Mouse (Mus musculus): Measurements from ENCODE around the gene Pou2f3. TPM values are rescaled to one million over a fixed set of nuclear protein-coding genes. Genes with fewer than 3 reads are reported as not detected.

Pou2f3 gene
- polyA plus RNA-seq, 1 experiment from 2014 or later: not detected

- Histone ChIP-seq H3K4me2 (ENCODE audit: low read depth) (no peak overlapping the region), H3K36me3 (ENCODE audit: control insufficient read depth, insufficient read depth, low read length) (no peaks in the 10 kb centered on the region), H3K4me1 (ENCODE audit: control insufficient read depth, insufficient read depth, low read length) (no peaks in the 10 kb centered on the region), H3K9me3 (ENCODE audit: control insufficient read depth, low read length) (no peaks in the 10 kb centered on the region), H3K27me3 (ENCODE audit: control insufficient read depth, insufficient read depth, low read length) (no peaks in the 10 kb centered on the region), H3K4me3 (ENCODE audit: low read depth, low read length) (no peak overlapping the region), H3K9ac (ENCODE audit: low read length) (no peak overlapping the region), H3K27ac (ENCODE audit: low read depth, low read length) (no peak overlapping the region)
- ATAC-seq (ENCODE audit: insufficient read depth, low FRiP score, low TSS enrichment) (no peak), DNase-seq (ENCODE audit: low spot score) (no peak)
- 84% methylated on average over 6 of the region's 6 CpGs for WGBS
These were observed 43.8 kb downstream of the Pou2f3 start for GRCm38 (mm10) chr9:43166346-43166745.

DNA sequence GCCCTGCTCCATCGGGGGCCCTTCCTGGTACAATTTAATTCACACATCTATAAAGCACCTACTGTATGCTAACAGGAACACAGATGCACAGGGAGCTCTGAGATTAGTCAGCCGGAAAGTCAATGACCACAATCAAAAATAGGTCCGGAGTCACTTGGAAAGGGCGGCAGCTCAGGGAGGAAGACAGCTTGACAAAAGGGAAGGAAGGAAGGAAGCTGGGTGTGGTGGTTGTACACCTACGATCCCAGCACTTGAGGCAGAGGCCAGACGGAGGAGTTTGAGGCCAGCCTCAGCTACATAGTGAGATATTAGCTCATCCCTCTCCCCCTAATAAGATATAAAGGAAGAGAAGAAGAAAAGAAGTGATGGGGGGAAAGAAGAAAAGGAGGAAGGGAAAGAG lies 54.2 kb downstream of the Pou2f3 start:
- Histone ChIP-seq H3K27ac (ENCODE audit: low read depth, low read length) (no peak overlapping the region), H3K9me3 (ENCODE audit: control insufficient read depth, low read length) (no peaks in the 10 kb centered on the region), H3K9ac (ENCODE audit: low read length) (no peak overlapping the region), H3K4me3 (ENCODE audit: low read depth, low read length) (no peak overlapping the region), H3K4me1 (ENCODE audit: control insufficient read depth, insufficient read depth, low read length) (no peaks in the 10 kb centered on the region), H3K27me3 (ENCODE audit: control insufficient read depth, insufficient read depth, low read length) (no peaks in the 10 kb centered on the region), H3K36me3 (ENCODE audit: control insufficient read depth, insufficient read depth, low read length) (no peaks in the 10 kb centered on the region), H3K4me2 (ENCODE audit: low read depth) (no peak overlapping the region)
- no peak for DNase-seq (ENCODE audit: low spot score)
- no peak for ATAC-seq (ENCODE audit: insufficient read depth, low FRiP score, low TSS enrichment)
- WGBS: 85% methylated on average over 6 of the region's 6 CpGs

DNA sequence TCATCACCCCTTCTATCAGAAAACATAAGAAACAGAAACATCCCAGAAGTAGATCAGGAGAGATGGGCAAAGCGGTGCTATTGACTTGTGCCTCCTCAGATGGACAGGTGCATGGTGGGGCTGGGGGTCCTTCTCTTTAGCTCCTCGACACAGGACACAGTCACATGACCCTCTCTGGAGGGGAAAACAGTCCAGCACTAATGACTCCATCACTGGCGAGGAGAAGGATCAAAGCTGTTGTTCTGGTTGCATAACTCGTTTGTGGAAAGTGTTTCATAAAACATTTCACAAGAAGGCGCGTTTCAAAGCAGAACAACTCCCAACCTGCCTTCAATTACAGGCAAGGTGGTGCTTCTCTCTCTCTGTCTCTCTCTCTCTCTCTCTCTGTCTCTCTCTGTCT lies 58.4 kb downstream of the Pou2f3 start:
- Histone ChIP-seq H3K27me3 (ENCODE audit: control insufficient read depth, insufficient read depth, low read length) (no peaks in the 10 kb centered on the region), H3K36me3 (ENCODE audit: control insufficient read depth, insufficient read depth, low read length) (no peaks in the 10 kb centered on the region), H3K4me3 (ENCODE audit: low read depth, low read length) (no peak overlapping the region), H3K9ac (ENCODE audit: low read length) (no peak overlapping the region), H3K4me2 (ENCODE audit: low read depth) (no peak overlapping the region), H3K27ac (ENCODE audit: low read depth, low read length) (no peak overlapping the region), H3K4me1 (ENCODE audit: control insufficient read depth, insufficient read depth, low read length) (no peaks in the 10 kb centered on the region), H3K9me3 (ENCODE audit: control insufficient read depth, low read length) (no peaks in the 10 kb centered on the region)
- WGBS: 83% methylated on average over 6 of the region's 6 CpGs
- ATAC-seq (ENCODE audit: insufficient read depth, low FRiP score, low TSS enrichment) (no peak), DNase-seq (ENCODE audit: low spot score) (no peak)

DNA sequence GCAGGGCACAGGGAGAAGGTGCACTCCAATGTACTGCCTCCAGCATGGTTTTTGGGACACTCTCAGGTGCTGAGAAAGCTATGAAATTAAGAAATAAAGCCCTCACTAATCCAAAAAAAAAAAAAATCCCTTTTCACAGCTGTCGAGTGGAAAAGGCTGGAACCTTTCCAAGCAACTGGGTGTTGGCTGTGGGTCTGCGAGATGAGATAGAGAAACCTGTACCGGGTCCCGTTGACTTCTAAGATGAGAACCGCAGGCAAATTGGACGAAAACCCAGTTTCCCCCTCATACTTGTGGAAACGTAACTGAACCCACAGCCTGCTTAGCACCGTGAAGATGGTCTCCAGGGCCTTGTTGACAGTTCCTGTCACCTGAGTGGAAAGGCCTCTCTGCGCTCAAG lies 59.2 kb downstream of the Pou2f3 start:
- H3K4me3 ChIP-seq (ENCODE audit: low read depth, low read length): no peak overlapping the region
- H3K9ac ChIP-seq (ENCODE audit: low read length): no peak overlapping the region
- no peaks in the 10 kb centered on the region for H3K9me3 ChIP-seq (ENCODE audit: control insufficient read depth, low read length)
- WGBS: 89% methylated on average over 9 of the region's 9 CpGs
- DNase-seq (ENCODE audit: low spot score): no peak
- H3K36me3 ChIP-seq (ENCODE audit: control insufficient read depth, insufficient read depth, low read length): no peaks in the 10 kb centered on the region
- H3K27me3 ChIP-seq (ENCODE audit: control insufficient read depth, insufficient read depth, low read length): no peaks in the 10 kb centered on the region
- no peaks in the 10 kb centered on the region for H3K4me1 ChIP-seq (ENCODE audit: control insufficient read depth, insufficient read depth, low read length)
- ATAC-seq (ENCODE audit: insufficient read depth, low FRiP score, low TSS enrichment): no peak
- no peak overlapping the region for H3K27ac ChIP-seq (ENCODE audit: low read depth, low read length)
- no peak overlapping the region for H3K4me2 ChIP-seq (ENCODE audit: low read depth)

DNA sequence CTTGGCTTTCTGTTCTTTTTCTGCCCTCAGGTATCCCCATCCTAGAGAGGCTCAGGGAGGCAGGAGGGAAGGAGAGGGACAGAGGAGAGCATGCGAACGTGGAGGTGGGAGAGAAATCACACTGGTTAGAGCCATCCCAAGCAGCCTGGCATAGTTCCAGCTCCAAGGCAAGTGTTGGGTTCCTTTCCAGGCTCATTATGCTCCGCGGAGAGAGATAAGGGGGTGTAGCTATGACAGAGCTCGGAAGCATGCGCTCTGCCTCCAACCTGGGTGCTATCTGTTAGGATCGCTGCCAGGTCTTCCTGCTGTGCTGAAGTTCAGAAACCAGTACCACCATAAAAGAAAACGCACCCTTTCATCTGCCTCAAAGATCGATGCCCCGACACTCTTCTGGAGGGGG lies 60.1 kb downstream of the Pou2f3 start:
- Histone ChIP-seq H3K4me3 (ENCODE audit: low read depth, low read length) (no peak overlapping the region), H3K4me2 (ENCODE audit: low read depth) (no peak overlapping the region), H3K9me3 (ENCODE audit: control insufficient read depth, low read length) (no peaks in the 10 kb centered on the region), H3K9ac (ENCODE audit: low read length) (no peak overlapping the region), H3K36me3 (ENCODE audit: control insufficient read depth, insufficient read depth, low read length) (no peaks in the 10 kb centered on the region), H3K4me1 (ENCODE audit: control insufficient read depth, insufficient read depth, low read length) (no peaks in the 10 kb centered on the region), H3K27me3 (ENCODE audit: control insufficient read depth, insufficient read depth, low read length) (no peaks in the 10 kb centered on the region), H3K27ac (ENCODE audit: low read depth, low read length) (no peak overlapping the region)
- ATAC-seq (ENCODE audit: insufficient read depth, low FRiP score, low TSS enrichment) (no peak), DNase-seq (ENCODE audit: low spot score) (no peak)
- 63% methylated on average over 10 of the region's 10 CpGs for WGBS

DNA sequence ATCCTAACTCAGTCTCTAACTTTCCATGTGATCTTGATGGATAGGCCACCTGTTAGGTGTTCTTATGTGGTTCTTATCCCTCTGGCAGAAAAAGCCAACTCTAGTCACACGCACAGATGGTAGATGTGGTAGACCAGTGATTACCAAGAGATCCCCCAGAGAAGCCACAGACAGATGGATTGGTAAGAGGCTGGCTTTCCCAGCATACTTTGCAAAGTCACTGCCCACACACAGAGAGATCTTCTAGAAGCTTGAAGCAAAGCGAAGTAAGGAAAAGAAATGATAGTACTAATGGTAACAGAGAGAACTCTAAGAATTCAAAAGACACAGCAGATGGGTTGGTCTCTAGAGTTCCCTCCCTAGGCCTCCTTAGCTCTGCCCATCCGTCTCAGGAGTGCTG lies 60.7 kb downstream of the Pou2f3 start:
- WGBS: 82% methylated on average over 3 of the region's 3 CpGs
- H3K9ac ChIP-seq (ENCODE audit: low read length): no peak overlapping the region
- DNase-seq (ENCODE audit: low spot score): no peak
- H3K36me3 ChIP-seq (ENCODE audit: control insufficient read depth, insufficient read depth, low read length): no peaks in the 10 kb centered on the region
- no peak overlapping the region for H3K4me3 ChIP-seq (ENCODE audit: low read depth, low read length)
- H3K27me3 ChIP-seq (ENCODE audit: control insufficient read depth, insufficient read depth, low read length): no peaks in the 10 kb centered on the region
- H3K9me3 ChIP-seq (ENCODE audit: control insufficient read depth, low read length): no peaks in the 10 kb centered on the region
- no peak for ATAC-seq (ENCODE audit: insufficient read depth, low FRiP score, low TSS enrichment)
- H3K27ac ChIP-seq (ENCODE audit: low read depth, low read length): no peak overlapping the region
- H3K4me2 ChIP-seq (ENCODE audit: low read depth): no peak overlapping the region
- no peaks in the 10 kb centered on the region for H3K4me1 ChIP-seq (ENCODE audit: control insufficient read depth, insufficient read depth, low read length)

DNA sequence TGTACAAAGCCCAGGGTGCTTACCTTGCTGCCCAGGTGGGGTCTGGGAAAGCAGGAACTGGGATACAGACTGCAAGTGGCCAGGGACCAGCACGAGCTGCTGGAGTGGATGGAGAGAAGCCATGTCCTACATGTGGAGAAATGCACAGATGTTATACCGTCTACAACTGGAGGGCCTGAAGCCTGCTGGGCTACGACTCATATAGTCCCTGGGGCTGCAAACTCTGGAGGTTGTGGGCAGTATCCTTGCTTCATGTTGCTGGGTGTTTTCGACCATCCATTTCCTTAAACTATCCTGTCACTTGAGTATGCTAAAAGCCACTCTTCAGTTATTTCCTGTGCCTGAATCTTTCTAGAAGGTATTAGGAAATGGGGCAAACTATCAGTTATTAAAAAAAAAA lies 65.0 kb downstream of the Pou2f3 start:
- no peak for ATAC-seq (ENCODE audit: insufficient read depth, low FRiP score, low TSS enrichment)

GRCm38 (mm10) chr9:43144206-43144810 lies 65.9 kb downstream of the Pou2f3 start:
- WGBS: 76% methylated on average over 12 of the region's 12 CpGs
- DNase-seq (ENCODE audit: low spot score): no peak

More for the DNA sequence above, 65.0 kb downstream of the Pou2f3 start:
- Histone ChIP-seq H3K4me2 (ENCODE audit: low read depth) (no peak overlapping the region), H3K9ac (ENCODE audit: low read length) (no peak overlapping the region), H3K4me1 (ENCODE audit: control insufficient read depth, insufficient read depth, low read length) (no peaks in the 10 kb centered on the region), H3K27me3 (ENCODE audit: control insufficient read depth, insufficient read depth, low read length) (no peaks in the 10 kb centered on the region), H3K4me3 (ENCODE audit: low read depth, low read length) (no peak overlapping the region), H3K9me3 (ENCODE audit: control insufficient read depth, low read length) (no peaks in the 10 kb centered on the region), H3K27ac (ENCODE audit: low read depth, low read length) (no peak overlapping the region), H3K36me3 (ENCODE audit: control insufficient read depth, insufficient read depth, low read length) (no peaks in the 10 kb centered on the region)
- no peak for DNase-seq (ENCODE audit: low spot score)
- 86% methylated on average over 4 of the region's 4 CpGs for WGBS

GRCm38 (mm10) chr9:43141839-43142238 lies 68.3 kb downstream of the Pou2f3 start:
- Histone ChIP-seq H3K4me2 (ENCODE audit: low read depth) (no peak overlapping the region), H3K36me3 (ENCODE audit: control insufficient read depth, insufficient read depth, low read length) (no peaks in the 10 kb centered on the region), H3K4me1 (ENCODE audit: control insufficient read depth, insufficient read depth, low read length) (no peaks in the 10 kb centered on the region), H3K9me3 (ENCODE audit: control insufficient read depth, low read length) (no peaks in the 10 kb centered on the region), H3K9ac (ENCODE audit: low read length) (no peak overlapping the region), H3K4me3 (ENCODE audit: low read depth, low read length) (no peak overlapping the region), H3K27ac (ENCODE audit: low read depth, low read length) (no peak overlapping the region), H3K27me3 (ENCODE audit: control insufficient read depth, insufficient read depth, low read length) (no peaks in the 10 kb centered on the region)
- ATAC-seq (ENCODE audit: insufficient read depth, low FRiP score, low TSS enrichment): no peak
- 14% methylated on average over 4 of the region's 4 CpGs for WGBS
- peak; percentile 77 for DNase-seq (ENCODE audit: low spot score)

More at GRCm38 (mm10) chr9:43144206-43144810, 65.9 kb downstream of the Pou2f3 start:
- Histone ChIP-seq H3K27me3 (ENCODE audit: control insufficient read depth, insufficient read depth, low read length) (no peaks in the 10 kb centered on the region), H3K9ac (ENCODE audit: low read length) (no peak overlapping the region), H3K36me3 (ENCODE audit: control insufficient read depth, insufficient read depth, low read length) (no peaks in the 10 kb centered on the region), H3K27ac (ENCODE audit: low read depth, low read length) (no peak overlapping the region), H3K4me3 (ENCODE audit: low read depth, low read length) (no peak overlapping the region), H3K9me3 (ENCODE audit: control insufficient read depth, low read length) (no peaks in the 10 kb centered on the region), H3K4me2 (ENCODE audit: low read depth) (no peak overlapping the region), H3K4me1 (ENCODE audit: control insufficient read depth, insufficient read depth, low read length) (no peaks in the 10 kb centered on the region)
- no peak for ATAC-seq (ENCODE audit: insufficient read depth, low FRiP score, low TSS enrichment)
